Mouse (Mus musculus) MEL (cell line): ENCODE results near the gene Gm3250. TPM values are rescaled to one million over a fixed set of nuclear protein-coding genes. Genes with fewer than 3 reads are reported as not detected.
"Not testable (repeated sequence)": the region's sequence is repeated elsewhere in the genome, so short reads cannot be mapped to it uniquely, and the experiment has no call there.

Experiments used
- DNase-seq: peaks from one replicate; pipeline ENCODE4 v3.0.0; 2011; ENCODE audit warnings: low read depth, low spot score
- H3K27ac ChIP-seq: 2 replicates; pipeline ENCODE4 v1.5.1; 2012; ENCODE audit warnings: low read depth, mild to moderate bottlenecking, control low read depth, low read length, moderate library complexity; ENCODE audit not compliant: control insufficient read depth
- H3K27me3 ChIP-seq, 2 experiments: fragments of 150-350 bp in 1 of 2; sonication (generic) in 1 of 2; 2 replicates each; pipeline ENCODE4 v1.6.1; 2012; ENCODE audit warnings: low read length in 2 of 2, mild to moderate bottlenecking in 2 of 2, improper control_type of control experiment in 1 of 2, moderate library complexity in 1 of 2; ENCODE audit not compliant: insufficient read depth in 2 of 2, control insufficient read depth in 1 of 2
- H3K36me3 ChIP-seq, 2 experiments: 2 replicates each; pipeline ENCODE4 v1.6.1; 2012 to 2014; ENCODE audit warnings: low read length in 2 of 2, improper control_type of control experiment in 1 of 2, inconsistent platforms in 1 of 2, mild to moderate bottlenecking in 1 of 2; ENCODE audit not compliant: insufficient read depth in 2 of 2, control insufficient read depth in 1 of 2
- H3K4me1 ChIP-seq, 2 experiments: fragments of 150-350 bp in 1 of 2; sonication (generic) in 1 of 2; 2 replicates each; pipeline ENCODE4 v1.6.1; 2012; ENCODE audit warnings: low read length in 2 of 2, improper control_type of control experiment in 1 of 2, mild to moderate bottlenecking in 1 of 2; ENCODE audit not compliant: insufficient read depth in 2 of 2, control insufficient read depth in 1 of 2
- H3K4me3 ChIP-seq, 2 experiments: fragments of 150-350 bp in 1 of 2; sonication (generic) in 1 of 2; 2 replicates each; pipeline ENCODE4 v1.5.1; 2012; ENCODE audit warnings: low read depth in 2 of 2, low read length in 2 of 2, mild to moderate bottlenecking in 2 of 2, moderate library complexity in 2 of 2, control low read depth in 1 of 2, improper control_type of control experiment in 1 of 2; ENCODE audit not compliant: control insufficient read depth in 1 of 2, insufficient read depth in 1 of 2
- H3K79me2 ChIP-seq: 2 replicates; pipeline ENCODE4 v1.6.1; 2012; ENCODE audit warnings: mild to moderate bottlenecking, low read length, moderate library complexity; ENCODE audit not compliant: control insufficient read depth, poor library complexity, insufficient read depth
- H3K9ac ChIP-seq: 2 replicates; pipeline ENCODE4 v1.6.1; 2012; ENCODE audit warnings: low read depth, mild to moderate bottlenecking, control low read depth, low read length, moderate library complexity; ENCODE audit not compliant: control insufficient read depth, poor library complexity, severe bottlenecking
- H3K9me3 ChIP-seq: fragments of 150-350 bp; sonication (generic); replicated peaks from 2 replicates; pipeline ENCODE4 v1.6.1; 2012; ENCODE audit warnings: mild to moderate bottlenecking, low read length, improper control_type of control experiment, moderate library complexity; ENCODE audit not compliant: insufficient read depth
- BHLHE40 ChIP-seq: IDR thresholded peaks from 2 replicates; pipeline ENCODE4 v1.6.1; 2012; ENCODE audit warnings: low read depth, mild to moderate bottlenecking, inconsistent platforms, low read length, improper control_type of control experiment, borderline replicate concordance
- CHD2 ChIP-seq: IDR thresholded peaks from 2 replicates; pipeline ENCODE4 v1.6.1; 2011; ENCODE audit warnings: low read length, improper control_type of control experiment
- CTCF ChIP-seq, 3 experiments: IDR thresholded peaks in 2 of 3; conservative IDR thresholded peaks in 1 of 3; 2 replicates each; pipeline ENCODE4 v1.5.1; 2011 to 2012; ENCODE audit warnings: low read length in 3 of 3, low read depth in 2 of 3, mild to moderate bottlenecking in 2 of 3, improper control_type of control experiment in 1 of 3, inconsistent platforms in 1 of 3, mixed read lengths in 1 of 3, moderate library complexity in 1 of 3; ENCODE audit not compliant: control insufficient read depth in 1 of 3, insufficient read depth in 1 of 3, poor library complexity in 1 of 3, severe bottlenecking in 1 of 3
- ELF1 ChIP-seq: IDR thresholded peaks from 2 replicates; pipeline ENCODE4 v1.6.1; 2014; ENCODE audit warnings: low read depth, mild to moderate bottlenecking, inconsistent platforms, low read length, improper control_type of control experiment, moderate library complexity
- GATA1 ChIP-seq: IDR thresholded peaks from 2 replicates; pipeline ENCODE4 v1.6.1; 2011; ENCODE audit warnings: low read depth, low read length, improper control_type of control experiment
- JUND ChIP-seq: IDR thresholded peaks from 2 replicates; pipeline ENCODE4 v1.6.1; 2011; ENCODE audit warnings: low read depth, mild to moderate bottlenecking, improper control_type of control experiment, low read length
- KAT2A ChIP-seq: conservative IDR thresholded peaks from 2 replicates; pipeline ENCODE4 v1.6.1; 2012; ENCODE audit warnings: low read depth, low read length, improper control_type of control experiment, inconsistent platforms
- MAX ChIP-seq: IDR thresholded peaks from 2 replicates; pipeline ENCODE4 v1.6.1; 2011; ENCODE audit warnings: low read length, improper control_type of control experiment
- MXI1 ChIP-seq: IDR thresholded peaks from 2 replicates; pipeline ENCODE4 v1.6.1; 2011; ENCODE audit warnings: mild to moderate bottlenecking, low read depth, low read length, improper control_type of control experiment
- MYC ChIP-seq: IDR thresholded peaks from 2 replicates; pipeline ENCODE4 v1.6.1; 2011; ENCODE audit warnings: low read depth, mild to moderate bottlenecking, low read length, improper control_type of control experiment, moderate library complexity
- NELFE ChIP-seq: IDR thresholded peaks from 2 replicates; pipeline ENCODE4 v1.6.1; 2011; ENCODE audit warnings: low read depth, low read length, improper control_type of control experiment
- NRF1 ChIP-seq: IDR thresholded peaks from 2 replicates; pipeline ENCODE4 v1.6.1; 2014; ENCODE audit warnings: low read depth, mild to moderate bottlenecking, inconsistent platforms, low read length, improper control_type of control experiment, moderate library complexity; ENCODE audit not compliant: poor library complexity, insufficient read depth, severe bottlenecking
- RAD21 ChIP-seq: IDR thresholded peaks from 2 replicates; pipeline ENCODE4 v1.6.1; 2011; ENCODE audit warnings: mild to moderate bottlenecking, low read depth, low read length, improper control_type of control experiment
- SIN3A ChIP-seq: IDR thresholded peaks from 2 replicates; pipeline ENCODE4 v1.6.1; 2012; ENCODE audit warnings: low read length, improper control_type of control experiment, inconsistent platforms
- SMC3 ChIP-seq: IDR thresholded peaks from 2 replicates; pipeline ENCODE4 v1.6.1; 2011; ENCODE audit warnings: low read depth, low read length, improper control_type of control experiment
- TBP ChIP-seq: IDR thresholded peaks from 2 replicates; pipeline ENCODE4 v1.8.0; 2011; ENCODE audit warnings: low read depth, low read length, improper control_type of control experiment
- UBTF ChIP-seq: IDR thresholded peaks from 2 replicates; pipeline ENCODE4 v1.6.1; 2012; ENCODE audit warnings: low read depth, mild to moderate bottlenecking, inconsistent platforms, low read length, improper control_type of control experiment, moderate library complexity, borderline replicate concordance; ENCODE audit not compliant: insufficient read depth
- USF1 ChIP-seq: IDR thresholded peaks from 2 replicates; pipeline ENCODE4 v1.6.1; 2014; ENCODE audit warnings: low read depth, mild to moderate bottlenecking, inconsistent platforms, low read length, improper control_type of control experiment, moderate library complexity
- ZC3H11A ChIP-seq: IDR thresholded peaks from 2 replicates; pipeline ENCODE4 v1.6.1; 2012; ENCODE audit warnings: low read depth, mild to moderate bottlenecking, inconsistent platforms, low read length, improper control_type of control experiment
- ZNF384 ChIP-seq: IDR thresholded peaks from 2 replicates; pipeline ENCODE4 v1.6.1; 2012; ENCODE audit warnings: low read depth, mild to moderate bottlenecking, inconsistent platforms, low read length, improper control_type of control experiment
- polyA plus RNA-seq, 2 experiments: library from polyadenylated mRNA; stranded (reverse) in 1 of 2; unstranded in 1 of 2; fragments of >175 nt in 1 of 2; fragments of >200 nt in 1 of 2; gene quantifications; 2 replicates each; pipeline versions ENCODE4 v1.2.1 to v1.2.4; 2012; ENCODE audit warnings: low replicate concordance in 2 of 2, low read depth in 1 of 2; ENCODE audit not compliant: insufficient read length in 2 of 2, insufficient read depth in 1 of 2, missing spikeins in 1 of 2
- total RNA-seq: library from RNA; depleted of rRNA; stranded (reverse); fragments of 300-350 nt; gene quantifications from 2 replicates; pipeline ENCODE4 v1.2.3, GENCODE M21; 2012

Gene Gm3250
- total and polyA plus RNA-seq, 3 experiments, result not detected

- no peak overlapping the region for H3K9ac ChIP-seq
- DNase-seq, result no peak
- H3K27me3 ChIP-seq, result peaks cover 0 to 2% of the 10 kb centered on the region in 2 experiments; a peak in 2 of 4 replicates
- no peak overlapping the region for H3K4me3 ChIP-seq
- no peaks in the 10 kb centered on the region for H3K79me2 ChIP-seq
- H3K36me3 ChIP-seq, result no peaks in the 10 kb centered on the region
- no peak for TF ChIP-seq CHD2
- TF ChIP-seq JUND, result no peak
- no peak for TF ChIP-seq MYC
- no peak for TF ChIP-seq ZNF384
- no peak for TF ChIP-seq KAT2A
- no peak for TF ChIP-seq ELF1
- no peak for TF ChIP-seq UBTF
- TF ChIP-seq NELFE, result no peak
- no peak for TF ChIP-seq SIN3A
- TF ChIP-seq GATA1, result no peak
- no peaks in the 10 kb centered on the region for H3K4me1 ChIP-seq
- H3K9me3 ChIP-seq, result no peaks in the 10 kb centered on the region
- H3K27ac ChIP-seq, result no peak overlapping the region
Measured at GRCm38 (mm10) chr10:77769727-77770126, 12.6 kb downstream of the Gm3250 start.

- H3K4me1 ChIP-seq, H3K9me3 ChIP-seq, H3K9ac ChIP-seq, H3K36me3 ChIP-seq, DNase-seq, H3K4me3 ChIP-seq, H3K79me2 ChIP-seq, H3K27ac ChIP-seq: not testable (repeated sequence)
- peaks cover 3 to 15% of the 10 kb centered on the region in 2 experiments for H3K27me3 ChIP-seq
Measured at GRCm38 (mm10) chr10:77759582-77759981, 22.8 kb downstream of the Gm3250 start, which contains the start of gene Gm3233. Gene Gm3233, minus strand, starts transcription at chr10:77759682.

GRCm38 (mm10) chr10:77753448-77753847 is 28.9 kb downstream of the Gm3250 start:
- no peaks in the 10 kb centered on the region for H3K36me3 ChIP-seq
- H3K4me3 ChIP-seq, result no peak overlapping the region
- DNase-seq, result peak; percentile 30
- TF ChIP-seq UBTF (no peak), NRF1 (no peak), BHLHE40 (no peak), SMC3 (peak; percentile 59), MAX (no peak), ZNF384 (0 out of 2 replicates have a peak, but pooled peaks have one; percentile 20), CTCF (IDR thresholded peaks at IDR 0.05 in 2 of 3, conservative IDR thresholded peaks at IDR 0.05 in 1 of 3; ENCODE audit: control insufficient read depth in 1 of 3, insufficient read depth in 1 of 3, low read depth in 2 of 3, low read length in 3 of 3, poor library complexity in 1 of 3, severe bottlenecking in 1 of 3) (peak; percentile 2 to 50 (median 12); a peak in 3 of 6 replicates), USF1 (0 out of 2 replicates have a peak, but pooled peaks have one; percentile 18), NELFE (no peak), MXI1 (no peak), ZC3H11A (peak; percentile 60), RAD21 (peak; percentile 63), TBP (no peak)
- no peak overlapping the region for H3K27ac ChIP-seq
- H3K9me3 ChIP-seq, result no peaks in the 10 kb centered on the region
- H3K9ac ChIP-seq, result no peak overlapping the region
- peaks cover 0 to 5% of the 10 kb centered on the region in 2 experiments; a peak in 3 of 4 replicates for H3K27me3 ChIP-seq
- H3K4me1 ChIP-seq, result no peaks in the 10 kb centered on the region
- no peaks in the 10 kb centered on the region for H3K79me2 ChIP-seq
